Mouse (Mus musculus): ENCODE results near the gene Vps4a.

DNA sequence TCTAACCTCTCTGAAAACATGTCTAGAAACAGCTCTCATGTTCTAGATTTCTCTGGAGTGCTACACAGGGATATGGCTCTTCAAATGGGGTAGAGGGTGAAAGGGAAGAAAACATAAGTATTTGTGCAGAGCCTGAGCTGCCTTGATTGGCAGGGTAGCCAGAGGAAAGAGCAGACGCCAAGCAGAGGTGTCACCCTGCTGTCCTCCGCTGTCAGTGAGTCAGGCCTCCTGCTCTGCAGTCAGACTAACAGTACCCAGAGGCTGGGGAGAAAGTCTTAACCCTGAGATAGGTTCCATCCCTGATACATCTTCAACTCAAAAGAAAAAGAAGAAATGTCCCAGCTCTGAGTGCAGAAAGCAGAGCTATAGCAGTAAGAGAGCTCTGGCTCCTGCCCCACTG is 18.4 kb upstream of the Vps4a start:
- TF ChIP-seq CTCF (IDR thresholded peaks at IDR 0.05) (no peak), EP300 (IDR thresholded peaks at IDR 0.05) (no peak)

Measured in lung, postnatal 0 days (tissue).